Mouse (Mus musculus) hindbrain, embryonic 13.5 days (tissue): ENCODE data around the gene A4galt. TPM values are rescaled to one million over a fixed set of nuclear protein-coding genes. Genes with fewer than 3 reads are reported as not detected.

Source experiments
- polyA plus RNA-seq: library from polyadenylated mRNA; unstranded; fragments of >200 nt; fragmentation: Nextera tagmentation; extraction: Ambion mirVana; gene quantifications from 2 replicates; pipeline ENCODE4 v1.2.1, GENCODE M21; 2015

A4galt gene
- polyA plus RNA-seq, 1 experiment from 2014 or later: 3.0 TPM

Other genes with a start within 250 kb of the A4galt start
- gene Nfam1, start 218.5 kb downstream of the A4galt start, polyA plus RNA-seq: 2.0 and 2.2 TPM in 2 replicates
- 30.8 and 32.4 TPM in 2 replicates for gene Serhl, start 162.3 kb downstream of the A4galt start, polyA plus RNA-seq
- gene Rrp7a, start 129.0 kb downstream of the A4galt start, polyA plus RNA-seq: 72.7 and 74.8 TPM in 2 replicates
- gene Poldip3, start 102.4 kb downstream of the A4galt start, polyA plus RNA-seq: 144 and 146 TPM in 2 replicates
- 117 and 134 TPM in 2 replicates for gene Cyb5r3, start 79.2 kb downstream of the A4galt start, polyA plus RNA-seq
- gene Arfgap3, start 98.5 kb upstream of the A4galt start, polyA plus RNA-seq: 43.8 and 46.7 TPM in 2 replicates
- gene Pacsin2, start 212.8 kb upstream of the A4galt start, polyA plus RNA-seq: 27.8 and 29.5 TPM in 2 replicates